Mouse (Mus musculus): ENCODE results near the gene Lnx1. TPM values are rescaled to one million over a fixed set of nuclear protein-coding genes. Genes with fewer than 3 reads are reported as not detected.

The Lnx1 gene
- polyA plus RNA-seq, 1 experiment from 2014 or later, result 0.06 TPM

GRCm38 (mm10) chr5:74669925-74670324, 32.8 kb downstream of the Lnx1 start:
- no peaks in the 10 kb centered on the region for H3K36me3 ChIP-seq (replicated peaks; ENCODE audit: insufficient read depth, low read length)
- 68% methylated on average over 6 of the region's 6 CpGs for WGBS (ENCODE audit: insufficient replicate concordance)
- no peaks in the 10 kb centered on the region for H3K27me3 ChIP-seq (ENCODE audit: insufficient read depth, low read length)
- TF ChIP-seq CTCF (IDR thresholded peaks at IDR 0.05; ENCODE audit: low read depth), result no peak
- no peak for TF ChIP-seq EP300 (IDR thresholded peaks at IDR 0.05; ENCODE audit: low read depth)
- H3K4me1 ChIP-seq (ENCODE audit: insufficient read depth), result no peaks in the 10 kb centered on the region
- no peaks in the 10 kb centered on the region for H3K9me3 ChIP-seq (ENCODE audit: low read length)
- no peak for DNase-seq
- no peak overlapping the region for H3K4me3 ChIP-seq (ENCODE audit: low read depth, low read length)
- no peak overlapping the region for H3K9ac ChIP-seq (replicated peaks)
- no peak overlapping the region for H3K4me2 ChIP-seq (ENCODE audit: low read depth, low read length)
- no peak overlapping the region for H3K27ac ChIP-seq (ENCODE audit: low read depth)
- no peak for ATAC-seq

GRCm38 (mm10) chr5:74668956-74669355, 33.8 kb downstream of the Lnx1 start:
- no peak for ATAC-seq
- 52% methylated on average over 6 of the region's 6 CpGs for WGBS (ENCODE audit: insufficient replicate concordance)
- no peak for TF ChIP-seq CTCF (IDR thresholded peaks at IDR 0.05; ENCODE audit: low read depth)
- no peaks in the 10 kb centered on the region for H3K36me3 ChIP-seq (replicated peaks; ENCODE audit: insufficient read depth, low read length)
- H3K4me2 ChIP-seq (ENCODE audit: low read depth, low read length), result no peak overlapping the region
- H3K9me3 ChIP-seq (ENCODE audit: low read length), result no peaks in the 10 kb centered on the region
- no peak overlapping the region for H3K27ac ChIP-seq (ENCODE audit: low read depth)
- DNase-seq, result no peak
- no peaks in the 10 kb centered on the region for H3K4me1 ChIP-seq (ENCODE audit: insufficient read depth)
- no peaks in the 10 kb centered on the region for H3K27me3 ChIP-seq (ENCODE audit: insufficient read depth, low read length)
- no peak overlapping the region for H3K4me3 ChIP-seq (ENCODE audit: low read depth, low read length)
- H3K9ac ChIP-seq (replicated peaks), result no peak overlapping the region

GRCm38 (mm10) chr5:74662618-74663017, 40.1 kb downstream of the Lnx1 start:
- Histone ChIP-seq H3K9me3 (ENCODE audit: low read length) (no peaks in the 10 kb centered on the region), H3K4me3 (ENCODE audit: low read depth, low read length) (no peak overlapping the region), H3K4me1 (ENCODE audit: insufficient read depth) (no peaks in the 10 kb centered on the region), H3K27me3 (ENCODE audit: insufficient read depth, low read length) (no peaks in the 10 kb centered on the region), H3K4me2 (ENCODE audit: low read depth, low read length) (no peak overlapping the region), H3K36me3 (replicated peaks; ENCODE audit: insufficient read depth, low read length) (no peaks in the 10 kb centered on the region), H3K9ac (replicated peaks) (no peak overlapping the region), H3K27ac (ENCODE audit: low read depth) (no peak overlapping the region)
- DNase-seq (no peak), ATAC-seq (no peak)
- WGBS (ENCODE audit: insufficient replicate concordance), result 64% methylated on average over 1 of the region's 1 CpGs
- no peak for TF ChIP-seq EP300 (IDR thresholded peaks at IDR 0.05; ENCODE audit: low read depth)
- no peak for TF ChIP-seq CTCF (IDR thresholded peaks at IDR 0.05; ENCODE audit: low read depth)

- no peaks in the 10 kb centered on the region for H3K36me3 ChIP-seq (replicated peaks; ENCODE audit: insufficient read depth, low read length)
- ATAC-seq (no peak), DNase-seq (no peak)
- no peak overlapping the region for H3K4me3 ChIP-seq (ENCODE audit: low read depth, low read length)
- H3K27me3 ChIP-seq (ENCODE audit: insufficient read depth, low read length), result no peaks in the 10 kb centered on the region
- no peak overlapping the region for H3K4me2 ChIP-seq (ENCODE audit: low read depth, low read length)
- TF ChIP-seq CTCF (IDR thresholded peaks at IDR 0.05; ENCODE audit: low read depth) (no peak), EP300 (IDR thresholded peaks at IDR 0.05; ENCODE audit: low read depth) (no peak)
- no peak overlapping the region for H3K9ac ChIP-seq (replicated peaks)
- H3K27ac ChIP-seq (ENCODE audit: low read depth), result no peak overlapping the region
- no peaks in the 10 kb centered on the region for H3K4me1 ChIP-seq (ENCODE audit: insufficient read depth)
- 63% methylated on average over 4 of the region's 4 CpGs for WGBS (ENCODE audit: insufficient replicate concordance)
- H3K9me3 ChIP-seq (ENCODE audit: low read length), result no peaks in the 10 kb centered on the region
Measured at GRCm38 (mm10) chr5:74661734-74662560, 40.8 kb downstream of the Lnx1 start.

- H3K4me1 ChIP-seq (ENCODE audit: insufficient read depth), result no peaks in the 10 kb centered on the region
- TF ChIP-seq EP300 (IDR thresholded peaks at IDR 0.05; ENCODE audit: low read depth) (no peak), CTCF (IDR thresholded peaks at IDR 0.05; ENCODE audit: low read depth) (no peak)
- ATAC-seq, result no peak
- H3K9me3 ChIP-seq (ENCODE audit: low read length), result no peaks in the 10 kb centered on the region
- H3K4me2 ChIP-seq (ENCODE audit: low read depth, low read length), result no peak overlapping the region
- no peak for DNase-seq
- no peak overlapping the region for H3K4me3 ChIP-seq (ENCODE audit: low read depth, low read length)
- no peak overlapping the region for H3K9ac ChIP-seq (replicated peaks)
- H3K36me3 ChIP-seq (replicated peaks; ENCODE audit: insufficient read depth, low read length), result no peaks in the 10 kb centered on the region
- WGBS (ENCODE audit: insufficient replicate concordance), result 78% methylated on average over 4 of the region's 4 CpGs
- no peaks in the 10 kb centered on the region for H3K27me3 ChIP-seq (ENCODE audit: insufficient read depth, low read length)
- no peak overlapping the region for H3K27ac ChIP-seq (ENCODE audit: low read depth)
Measured at GRCm38 (mm10) chr5:74659856-74660255, 42.9 kb downstream of the Lnx1 start.

GRCm38 (mm10) chr5:74659281-74659680, 43.4 kb downstream of the Lnx1 start:
- Histone ChIP-seq H3K4me3 (ENCODE audit: low read depth, low read length) (no peak overlapping the region), H3K36me3 (replicated peaks; ENCODE audit: insufficient read depth, low read length) (no peaks in the 10 kb centered on the region), H3K9ac (replicated peaks) (no peak overlapping the region), H3K4me2 (ENCODE audit: low read depth, low read length) (no peak overlapping the region), H3K9me3 (ENCODE audit: low read length) (no peaks in the 10 kb centered on the region), H3K4me1 (ENCODE audit: insufficient read depth) (no peaks in the 10 kb centered on the region), H3K27me3 (ENCODE audit: insufficient read depth, low read length) (no peaks in the 10 kb centered on the region), H3K27ac (ENCODE audit: low read depth) (no peak overlapping the region)
- ATAC-seq (no peak), DNase-seq (no peak)
- WGBS (ENCODE audit: insufficient replicate concordance), result 79% methylated on average over 5 of the region's 5 CpGs
- TF ChIP-seq EP300 (IDR thresholded peaks at IDR 0.05; ENCODE audit: low read depth) (no peak), CTCF (IDR thresholded peaks at IDR 0.05; ENCODE audit: low read depth) (no peak)
